Mouse (Mus musculus): ENCODE data around the gene Abcc12.

DNA sequence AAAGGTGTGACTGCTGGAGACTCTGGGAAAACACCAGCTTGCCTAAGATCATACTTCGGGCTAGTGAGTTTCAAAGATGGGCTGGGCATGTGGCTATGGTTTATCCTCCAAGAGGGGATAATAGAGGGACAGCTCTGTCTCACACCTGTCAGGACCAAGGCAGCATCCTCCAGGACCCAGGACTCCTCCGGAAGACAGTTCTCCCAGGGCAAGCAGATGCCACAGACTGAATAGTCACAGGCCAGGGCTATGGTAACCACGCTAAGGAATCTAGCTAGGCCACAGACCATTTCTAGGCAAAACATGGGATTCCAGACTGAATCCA lies 43.9 kb downstream of the Abcc12 start:
- TF ChIP-seq CTCF (IDR thresholded peaks at IDR 0.05; ENCODE audit: low read depth, low read length) (no peak), POLR2A (IDR thresholded peaks at IDR 0.05; ENCODE audit: borderline replicate concordance, low read depth, low read length) (no peak)
